30 mouse cellular contexts compared by ENCODE assay signal in the genomic region with DNA sequence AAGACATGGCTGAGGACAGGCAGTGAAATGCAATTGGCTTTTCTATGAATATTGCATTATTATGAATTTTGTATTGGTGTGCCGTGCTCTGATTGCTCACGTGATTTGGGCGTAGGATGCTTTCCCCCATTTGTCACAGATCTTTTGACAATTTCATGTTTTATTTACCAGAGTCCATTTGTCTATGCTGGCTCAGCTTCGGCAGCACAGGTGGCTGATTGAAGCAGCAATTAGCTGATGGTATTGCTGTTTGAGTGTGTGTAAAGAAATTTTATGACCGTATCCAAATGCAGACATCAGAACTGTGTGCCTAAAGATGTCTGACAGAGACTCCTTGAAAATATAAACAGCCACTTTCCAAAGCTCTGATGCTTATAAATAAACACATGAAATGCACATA.
DNase-seq lines count a peak whose midpoint lies in the region; ATAC-seq and TF ChIP-seq lines count a peak whose summit lies in the region.
"Had no signal": no experiment of that assay in that cellular context is flagged by ENCODE, and none has a peak within 500 bp of the region (broad histone marks: within the 10 kb centered on the region; RNA-seq: fewer than 3 reads in every experiment).

No protein-coding gene starts in this region.

- H3K36me3 ChIP-seq in hindbrain, embryonic 14.5 days (replicated peaks; ENCODE audit: control insufficient read depth, insufficient read depth), result no peaks in the 10 kb centered on the region
- H3K36me3 ChIP-seq in hindbrain, embryonic 12.5 days, result no peaks in the 10 kb centered on the region
- no peaks in the 10 kb centered on the region for H3K36me3 ChIP-seq in forebrain, postnatal 0 days (ENCODE audit: insufficient read depth)
- no peaks in the 10 kb centered on the region for H3K36me3 ChIP-seq in neural tube, embryonic 14.5 days (ENCODE audit: control insufficient read depth, insufficient read depth, low read length)
- H3K36me3 ChIP-seq: embryonic facial prominence, embryonic 13.5 days; G1E; heart, embryonic 10.5 days; limb, embryonic 10.5 days; liver, embryonic 15.5 days; lung, embryonic 15.5 days; midbrain, embryonic 15.5 days had no signal

- no peaks in the 10 kb centered on the region for H3K4me1 ChIP-seq in hindbrain, embryonic 14.5 days (replicated peaks; ENCODE audit: control insufficient read depth, insufficient read depth, low read length)
- no peaks in the 10 kb centered on the region for H3K4me1 ChIP-seq in hindbrain, embryonic 12.5 days
- H3K4me1 ChIP-seq in forebrain, postnatal 0 days (ENCODE audit: insufficient read depth), result no peaks in the 10 kb centered on the region
- H3K4me1 ChIP-seq in neural tube, embryonic 14.5 days (ENCODE audit: control insufficient read depth, insufficient read depth, low read length), result no peaks in the 10 kb centered on the region
- H3K4me1 ChIP-seq: embryonic facial prominence, embryonic 13.5 days; heart, embryonic 10.5 days; limb, embryonic 10.5 days; liver, embryonic 15.5 days; lung, embryonic 15.5 days had no signal

- no peak overlapping the region; the same call in 1 of the 2 replicates for H3K27ac ChIP-seq in hindbrain, embryonic 14.5 days
- no peak overlapping the region for H3K27ac ChIP-seq in hindbrain, embryonic 12.5 days
- no peak overlapping the region for H3K27ac ChIP-seq in forebrain, postnatal 0 days (ENCODE audit: low read depth, low read length)
- no peak overlapping the region for H3K27ac ChIP-seq in neural tube, embryonic 14.5 days (ENCODE audit: low read depth, low read length)
- H3K27ac ChIP-seq: embryonic facial prominence, embryonic 13.5 days; heart, embryonic 10.5 days; limb, embryonic 10.5 days; liver, embryonic 15.5 days; lung, embryonic 15.5 days; midbrain, embryonic 15.5 days had no signal

- H3K9ac ChIP-seq in hindbrain, embryonic 14.5 days, result no peak overlapping the region
- no peak overlapping the region for H3K9ac ChIP-seq in hindbrain, embryonic 12.5 days
- H3K9ac ChIP-seq in forebrain, postnatal 0 days, result no peak overlapping the region
- H3K9ac ChIP-seq in neural tube, embryonic 14.5 days (replicated peaks; ENCODE audit: low read depth, low read length), result no peak overlapping the region
- H3K9ac ChIP-seq: embryonic facial prominence, embryonic 13.5 days; liver, embryonic 15.5 days; lung, embryonic 15.5 days; midbrain, embryonic 15.5 days had no signal

- 56% methylated on average over 5 of the region's 5 CpGs for WGBS in hindbrain, embryonic 14.5 days
- 74% methylated on average over 5 of the region's 5 CpGs for WGBS in hindbrain, embryonic 12.5 days
- 47% methylated on average over 5 of the region's 5 CpGs for WGBS in forebrain, postnatal 0 days
- 28% methylated on average over 5 of the region's 5 CpGs for WGBS in neural tube, embryonic 14.5 days

- no peak for TF ChIP-seq CTCF in brain, embryonic 14.5 days (IDR thresholded peaks at IDR 0.05; ENCODE audit: borderline replicate concordance, extremely low read depth, insufficient read depth, insufficient read length)
- TF ChIP-seq CTCF in forebrain, postnatal 0 days (IDR thresholded peaks at IDR 0.05; ENCODE audit: low read depth), result no peak

- H3K27me3 ChIP-seq in hindbrain, embryonic 14.5 days (ENCODE audit: control insufficient read depth, insufficient read depth, low read length), result no peaks in the 10 kb centered on the region
- no peaks in the 10 kb centered on the region for H3K27me3 ChIP-seq in hindbrain, embryonic 12.5 days
- no peaks in the 10 kb centered on the region for H3K27me3 ChIP-seq in forebrain, postnatal 0 days (ENCODE audit: insufficient read depth, low read length)
- H3K27me3 ChIP-seq in neural tube, embryonic 14.5 days (ENCODE audit: control insufficient read depth, insufficient read depth, low read length), result no peaks in the 10 kb centered on the region
- H3K27me3 ChIP-seq: CH12.LX; embryonic facial prominence, embryonic 13.5 days; liver, embryonic 15.5 days; lung, embryonic 15.5 days; midbrain, embryonic 15.5 days; Patski had no signal

- ATAC-seq in hindbrain, embryonic 14.5 days (ENCODE audit: low FRiP score), result peak; percentile 37; the same call in 1 of the 2 replicates
- no peak for ATAC-seq in hindbrain, embryonic 12.5 days (ENCODE audit: low FRiP score)
- ATAC-seq in forebrain, postnatal 0 days, result peak; percentile 48
- ATAC-seq in neural tube, embryonic 14.5 days (ENCODE audit: low read depth), result peak; percentile 74
- ATAC-seq: midbrain, embryonic 15.5 days; Patski had no signal

- no peak overlapping the region for H3K4me2 ChIP-seq in hindbrain, embryonic 14.5 days (replicated peaks)
- H3K4me2 ChIP-seq in hindbrain, embryonic 12.5 days (replicated peaks), result no peak overlapping the region
- H3K4me2 ChIP-seq in forebrain, postnatal 0 days (ENCODE audit: low read depth), result no peak overlapping the region
- no peak overlapping the region for H3K4me2 ChIP-seq in neural tube, embryonic 14.5 days (ENCODE audit: low read depth, low read length)
- H3K4me2 ChIP-seq: embryonic facial prominence, embryonic 13.5 days; liver, embryonic 15.5 days; lung, embryonic 15.5 days; midbrain, embryonic 15.5 days had no signal

- TF ChIP-seq POLR2A in brain, embryonic 14.5 days (IDR thresholded peaks at IDR 0.05; ENCODE audit: borderline replicate concordance, extremely low read depth, insufficient read depth, insufficient read length, poor library complexity, severe bottlenecking), result no peak

- H3K9me3 ChIP-seq in hindbrain, embryonic 14.5 days (ENCODE audit: control insufficient read depth, low read length), result no peaks in the 10 kb centered on the region
- no peaks in the 10 kb centered on the region for H3K9me3 ChIP-seq in hindbrain, embryonic 12.5 days (replicated peaks)
- H3K9me3 ChIP-seq in forebrain, postnatal 0 days (ENCODE audit: low read length), result no peaks in the 10 kb centered on the region
- H3K9me3 ChIP-seq in neural tube, embryonic 14.5 days (ENCODE audit: control insufficient read depth, low read length), result no peaks in the 10 kb centered on the region
- H3K9me3 ChIP-seq: embryonic facial prominence, embryonic 13.5 days; G1E; heart, embryonic 10.5 days; limb, embryonic 10.5 days; liver, embryonic 15.5 days; lung, embryonic 15.5 days; midbrain, embryonic 15.5 days had no signal

- H3K4me3 ChIP-seq in hindbrain, embryonic 14.5 days (replicated peaks; ENCODE audit: low read length), result no peak overlapping the region
- H3K4me3 ChIP-seq in hindbrain, embryonic 12.5 days, result no peak overlapping the region
- H3K4me3 ChIP-seq in forebrain, postnatal 0 days (ENCODE audit: low read depth, low read length), result no peak overlapping the region
- no peak overlapping the region for H3K4me3 ChIP-seq in neural tube, embryonic 14.5 days (ENCODE audit: low read depth, low read length)
- H3K4me3 ChIP-seq: embryonic facial prominence, embryonic 13.5 days; erythroblast, embryonic 14.5 days; heart, embryonic 10.5 days; limb, embryonic 10.5 days; liver, embryonic 15.5 days; lung, embryonic 15.5 days; midbrain, embryonic 15.5 days; myocyte had no signal

- DNase-seq in hindbrain, embryonic 14.5 days (ENCODE audit: low spot score), result no peak
- DNase-seq in brain, embryonic 14.5 days (ENCODE audit: low read depth), result peak; percentile 52
- DNase-seq in forebrain, postnatal 0 days, result peak; percentile 48
- no peak for DNase-seq in lung, postnatal 14 days
- no peak for DNase-seq in ovary, adult 18-20 months (ENCODE audit: low spot score)
- DNase-seq: adrenal gland, postnatal 36 days; B cell, adult 2 months; cerebellum, adult 2 months; cerebellum, postnatal 25 days; embryo, embryonic 11 days; kidney, adult 11 months; kidney, postnatal 4 days; liver; lung, postnatal 4 days; right cerebral cortex, postnatal 25 days; spleen, adult 18-20 months; thymus, postnatal 25 days had no signal

Comparison
In these comparisons a context has a peak if more than half of its experiments do, and no peak if none do; other contexts are left out.
1. DNase-seq: peak in brain, embryonic 14.5 days (single experiment) and forebrain, postnatal 0 days (single experiment); none in hindbrain, embryonic 14.5 days (single experiment), lung, postnatal 14 days (single experiment) and ovary, adult 18-20 months (single experiment).